Mouse (Mus musculus) hindbrain, embryonic 13.5 days (tissue): Measurements from ENCODE around the gene Wnt10b. TPM values are rescaled to one million over a fixed set of nuclear protein-coding genes. Genes with fewer than 3 reads are reported as not detected.

Experiments used
- ATAC-seq: fragments of 200-750 bp; cut with Nextera tagmentation; 2 replicates; pipeline ENCODE4 v1.8.0; 2017; ENCODE audit warnings: moderate TSS enrichment; ENCODE audit not compliant: low FRiP score
- H3K27ac ChIP-seq: fragments of 300-500 bp; sonication (generic); 2 replicates; pipeline ENCODE4 v1.5.1; 2015; ENCODE audit warnings: inconsistent platforms, mild to moderate bottlenecking, moderate library complexity
- H3K27me3 ChIP-seq: fragments of 300-500 bp; sonication (generic); 2 replicates; pipeline ENCODE4 v1.6.1; 2015; ENCODE audit warnings: mild to moderate bottlenecking, inconsistent platforms
- H3K36me3 ChIP-seq: fragments of 300-500 bp; sonication (generic); 2 replicates; pipeline ENCODE4 v1.6.1; 2015; ENCODE audit warnings: mild to moderate bottlenecking, inconsistent platforms
- H3K4me1 ChIP-seq: fragments of 300-500 bp; sonication (generic); replicated peaks from 2 replicates; pipeline ENCODE4 v1.6.1; 2015; ENCODE audit warnings: inconsistent platforms
- H3K4me2 ChIP-seq: fragments of 300-500 bp; sonication (generic); 2 replicates; pipeline ENCODE4 v1.6.1; 2015; ENCODE audit warnings: inconsistent platforms, mild to moderate bottlenecking, moderate library complexity
- H3K4me3 ChIP-seq: fragments of 300-500 bp; sonication (generic); 2 replicates; pipeline ENCODE4 v1.5.1; 2015; ENCODE audit warnings: mild to moderate bottlenecking, inconsistent platforms
- H3K9ac ChIP-seq: fragments of 300-500 bp; sonication (generic); 2 replicates; pipeline ENCODE4 v1.6.1; 2015; ENCODE audit warnings: mild to moderate bottlenecking, inconsistent platforms
- H3K9me3 ChIP-seq: fragments of 300-500 bp; sonication (generic); 2 replicates; pipeline ENCODE4 v1.6.1; 2016; ENCODE audit warnings: inconsistent platforms
- WGBS: fragments of 180-500 bp; shearing (Covaris S2); methylation state at CpG from one replicate; pipeline ENCODE4 v1.1.7; 2015; 5-methylcytosine and 5-hydroxymethylcytosine counted together
- polyA plus RNA-seq: library from polyadenylated mRNA; unstranded; fragments of >200 nt; fragmentation: Nextera tagmentation; extraction: Ambion mirVana; gene quantifications from 2 replicates; pipeline ENCODE4 v1.2.1, GENCODE M21; 2015

The Wnt10b gene
- polyA plus RNA-seq, 1 experiment from 2014 or later = 0.12 TPM

DNA sequence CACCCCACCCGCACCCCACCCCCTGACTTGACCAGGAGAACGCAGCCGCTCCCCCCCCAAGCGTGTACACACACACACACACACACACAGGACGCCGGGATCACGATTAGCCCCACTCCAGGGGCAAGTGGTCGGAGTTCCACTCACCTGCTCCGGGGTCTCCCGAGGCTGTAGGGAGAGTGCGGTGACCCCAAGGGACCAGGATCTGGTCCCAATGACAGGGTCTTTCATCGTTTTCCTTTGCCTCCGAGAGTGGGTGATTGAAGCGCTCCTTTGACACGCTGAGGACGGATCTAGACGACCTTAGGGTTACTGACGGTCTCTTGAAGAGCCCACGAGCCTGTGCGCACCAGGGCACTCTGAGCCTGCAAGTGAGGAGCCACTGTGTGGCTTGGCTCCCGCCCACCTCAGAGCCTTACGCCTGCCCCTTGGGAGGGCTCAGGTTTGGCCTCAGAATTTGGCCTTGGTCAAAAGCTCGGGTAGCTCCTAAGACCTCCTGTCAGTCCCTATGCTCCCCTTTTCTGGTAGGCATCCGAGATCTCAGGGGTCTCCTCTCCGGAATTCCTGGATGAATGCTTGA, 331 bp upstream of the Wnt10b start:
- Histone ChIP-seq H3K4me3 (peak overlapping the region; percentile 29), H3K27me3 (peaks cover 98% of the 10 kb centered on the region), H3K4me1 (peaks cover 31% of the 10 kb centered on the region), H3K27ac (no peak overlapping the region), H3K9ac (no peak overlapping the region), H3K4me2 (peak overlapping the region; percentile 43), H3K36me3 (no peaks in the 10 kb centered on the region), H3K9me3 (no peaks in the 10 kb centered on the region)
- WGBS = under 1% methylated on average over 25 of the region's 25 CpGs
- ATAC-seq = no peak

DNA sequence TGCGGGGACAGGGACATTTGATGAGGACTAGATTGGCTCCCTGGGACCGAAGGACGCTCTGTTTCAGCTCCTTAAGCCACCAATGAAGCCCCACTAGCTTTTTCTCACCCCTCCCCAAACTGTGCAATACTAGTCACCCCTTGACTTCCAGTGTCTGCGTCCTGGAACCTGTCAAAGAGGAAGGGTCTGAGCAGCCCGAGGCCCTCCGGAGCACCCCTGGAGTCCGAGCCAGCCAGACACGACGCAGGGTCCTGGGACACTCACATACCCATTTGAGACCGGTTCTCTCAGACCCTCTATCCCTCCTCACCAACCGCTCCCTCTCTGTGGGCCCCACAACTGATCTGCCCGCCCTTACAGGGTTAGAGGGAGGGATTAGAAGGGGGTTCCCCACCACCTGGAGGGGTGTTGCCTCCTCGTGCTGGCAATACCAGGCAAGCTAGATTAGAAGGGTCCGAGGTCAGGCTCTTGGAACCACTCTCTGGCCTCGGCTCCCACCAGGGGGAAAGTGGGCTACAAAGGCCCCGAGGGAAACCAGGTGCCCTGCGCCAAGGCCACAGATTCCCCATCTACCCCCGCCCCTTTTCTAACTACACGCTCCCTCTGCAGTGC, 839 bp downstream of the Wnt10b start:
- Histone ChIP-seq H3K27ac (no peak overlapping the region), H3K4me3 (peak overlapping the region; percentile 28; the same call in 1 of the 2 replicates), H3K9me3 (no peaks in the 10 kb centered on the region), H3K9ac (peak overlapping the region; percentile 35; the same call in 1 of the 2 replicates), H3K36me3 (no peaks in the 10 kb centered on the region), H3K4me2 (peak overlapping the region; percentile 47; the same call in 1 of the 2 replicates), H3K27me3 (peaks cover 100% of the 10 kb centered on the region), H3K4me1 (peaks cover 40% of the 10 kb centered on the region)
- no peak for ATAC-seq
- WGBS = 2% methylated on average over 19 of the region's 19 CpGs

DNA sequence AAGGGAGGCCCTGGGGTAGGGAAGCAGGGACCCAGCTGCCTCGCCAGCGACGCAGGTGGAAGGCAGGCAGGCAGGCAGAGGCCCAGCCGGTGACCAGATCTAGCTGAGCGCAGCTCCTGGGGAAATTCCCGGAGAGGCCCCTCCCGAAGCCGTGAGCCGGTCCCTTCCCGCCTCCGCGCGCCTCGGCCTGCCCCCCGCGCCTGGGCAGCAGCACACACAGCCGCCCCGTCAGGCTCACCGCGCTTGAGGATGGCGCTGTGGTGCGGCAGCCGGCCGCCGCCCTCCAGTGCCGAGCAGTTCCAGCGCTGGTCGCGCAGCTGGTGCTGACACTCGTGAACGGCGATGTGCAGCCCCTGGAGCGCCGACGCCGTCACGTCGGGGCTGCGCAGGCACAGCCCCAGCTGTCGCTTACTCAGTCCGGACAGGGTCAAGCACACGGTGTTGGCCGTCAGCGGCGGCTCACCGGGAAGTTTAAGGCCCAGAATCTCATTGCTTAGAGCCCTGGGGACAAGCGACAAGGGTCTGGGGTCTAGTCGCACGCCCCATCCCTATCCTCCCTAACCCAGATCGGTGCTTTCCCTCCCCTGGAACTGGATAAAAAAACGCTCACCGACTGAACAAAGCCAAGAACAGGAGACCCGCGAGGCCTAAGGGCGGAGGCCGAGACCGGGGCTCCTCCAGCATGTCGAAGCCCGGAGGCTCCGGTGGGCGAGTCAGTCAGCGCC, 1.5 kb downstream of the Wnt10b start:
- peaks cover 100% of the 10 kb centered on the region for H3K27me3 ChIP-seq
- no peaks in the 10 kb centered on the region for H3K9me3 ChIP-seq
- no peak overlapping the region for H3K27ac ChIP-seq
- peak; percentile 56 for ATAC-seq
- H3K9ac ChIP-seq = peak overlapping the region; percentile 31; the same call in 1 of the 2 replicates
- under 1% methylated on average over 60 of the region's 62 CpGs for WGBS
- no peaks in the 10 kb centered on the region for H3K36me3 ChIP-seq
- H3K4me3 ChIP-seq = peak overlapping the region; percentile 28
- peak overlapping the region; percentile 47 for H3K4me2 ChIP-seq
- peaks cover 42% of the 10 kb centered on the region for H3K4me1 ChIP-seq

DNA sequence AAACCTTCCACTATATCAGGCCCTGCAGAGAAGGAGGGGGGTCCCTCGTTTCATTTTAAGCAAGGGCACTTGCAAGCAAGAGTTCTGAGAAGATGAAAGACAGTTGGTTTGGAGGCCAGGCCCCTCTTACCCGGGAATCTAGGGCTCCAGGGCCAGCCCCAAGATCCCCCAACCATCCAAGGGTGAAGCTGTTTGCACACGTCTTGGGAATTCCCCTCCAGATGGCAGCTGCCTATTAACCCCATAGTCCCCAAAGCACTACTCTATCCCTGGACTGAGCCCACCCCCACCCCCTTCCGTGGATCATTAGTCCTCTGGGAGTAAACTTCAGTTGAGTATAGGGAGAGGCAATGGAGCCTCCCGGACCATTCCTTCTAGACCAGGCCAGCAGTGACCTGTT, 2.4 kb downstream of the Wnt10b start:
- no peaks in the 10 kb centered on the region for H3K9me3 ChIP-seq
- no peak for ATAC-seq
- H3K27ac ChIP-seq = no peak overlapping the region
- H3K4me1 ChIP-seq = peaks cover 42% of the 10 kb centered on the region
- H3K9ac ChIP-seq = no peak overlapping the region
- no peak overlapping the region for H3K4me3 ChIP-seq
- no peak overlapping the region for H3K4me2 ChIP-seq
- H3K27me3 ChIP-seq = peaks cover 100% of the 10 kb centered on the region
- 5% methylated on average over 5 of the region's 5 CpGs for WGBS
- no peaks in the 10 kb centered on the region for H3K36me3 ChIP-seq

DNA sequence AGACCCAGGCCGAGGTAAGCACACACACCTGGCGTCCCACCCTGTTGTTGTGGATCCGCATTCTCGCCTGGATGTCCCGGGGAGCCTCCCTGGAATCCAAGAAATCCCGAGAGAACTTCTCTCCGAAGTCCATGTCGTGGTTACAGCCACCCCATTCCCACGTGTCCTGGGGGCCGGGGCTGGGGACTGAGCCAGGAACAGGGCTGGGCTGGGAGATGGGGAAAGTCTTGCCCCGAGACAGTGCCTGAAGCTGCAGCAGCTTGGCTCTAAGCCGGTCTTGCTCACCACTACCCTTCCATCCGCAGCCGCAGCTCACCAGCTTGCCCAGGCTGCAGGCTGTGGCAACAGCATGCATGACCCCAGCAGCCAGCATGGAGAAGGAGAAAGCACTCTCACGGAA, 3.9 kb downstream of the Wnt10b start:
- Histone ChIP-seq H3K27ac (no peak overlapping the region), H3K4me3 (no peak overlapping the region), H3K4me2 (no peak overlapping the region), H3K9ac (no peak overlapping the region), H3K9me3 (no peaks in the 10 kb centered on the region), H3K36me3 (no peaks in the 10 kb centered on the region), H3K27me3 (peaks cover 100% of the 10 kb centered on the region), H3K4me1 (peaks cover 42% of the 10 kb centered on the region)
- no peak for ATAC-seq
- 5% methylated on average over 15 of the region's 15 CpGs for WGBS

DNA sequence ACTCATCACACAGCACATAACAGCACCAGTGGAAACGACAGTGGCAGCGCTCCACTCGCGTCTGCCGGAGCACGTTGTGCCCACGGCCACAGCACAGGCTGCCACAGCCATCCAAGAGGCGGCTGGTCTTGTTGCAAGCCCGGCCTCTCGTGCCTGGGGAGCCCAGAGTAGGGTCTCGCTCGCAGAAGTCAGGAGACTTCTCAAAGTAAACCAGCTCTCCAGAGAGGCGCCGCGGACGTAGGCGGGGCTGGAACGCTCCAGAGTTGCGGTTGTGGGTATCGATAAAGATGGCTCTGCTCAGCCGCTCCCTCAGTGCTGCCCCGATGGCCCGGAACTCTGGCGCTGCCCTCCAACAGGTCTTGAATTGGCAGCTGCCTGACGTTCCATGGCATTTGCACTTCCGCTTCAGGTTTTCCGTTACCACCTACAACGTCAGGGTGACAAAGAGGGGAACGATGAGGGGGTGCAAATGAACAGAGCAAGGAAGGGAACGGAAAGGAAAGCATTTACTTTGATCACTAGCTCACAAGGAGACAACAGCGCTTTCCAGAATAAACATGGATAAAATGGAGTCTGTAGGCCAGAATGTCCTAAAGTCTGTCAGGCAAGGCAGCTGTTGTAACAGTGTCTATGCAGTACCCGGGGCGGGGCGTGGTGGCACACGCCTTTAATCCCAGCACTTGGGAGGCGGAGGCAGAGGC, 5.3 kb downstream of the Wnt10b start:
- no peak overlapping the region for H3K27ac ChIP-seq

DNA sequence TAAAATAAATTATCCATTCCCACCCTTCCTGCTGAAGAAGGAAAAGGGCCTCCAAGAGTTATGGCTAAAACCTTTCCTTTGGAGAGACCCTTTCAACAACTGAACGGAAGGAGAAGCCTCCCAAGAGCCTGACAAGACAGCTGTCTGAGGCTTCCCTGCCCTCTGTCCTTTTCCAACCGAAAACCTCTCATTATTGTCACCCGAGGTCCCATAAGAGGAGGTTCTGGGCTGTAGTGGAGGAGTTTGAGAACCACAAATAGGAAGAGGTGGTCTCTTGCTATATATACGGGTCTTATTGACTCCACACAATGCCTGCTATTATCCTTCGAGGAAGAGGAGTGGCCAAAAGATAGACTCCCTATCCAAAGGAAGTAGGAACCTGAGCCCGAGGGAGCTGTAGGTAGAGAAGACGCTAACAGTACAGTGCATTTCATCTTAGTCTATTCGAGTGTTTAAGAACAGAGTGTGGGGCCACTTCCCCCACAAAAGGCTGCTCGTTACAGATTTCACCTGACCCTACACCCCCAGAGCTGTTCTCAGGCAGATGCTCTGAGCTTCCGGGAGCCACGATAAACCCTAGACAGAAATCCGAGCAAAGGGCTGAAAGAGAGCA, 6.0 kb downstream of the Wnt10b start:
- no peak for ATAC-seq
- Histone ChIP-seq H3K9me3 (no peaks in the 10 kb centered on the region), H3K4me1 (peaks cover 25% of the 10 kb centered on the region), H3K27ac (no peak overlapping the region), H3K36me3 (no peaks in the 10 kb centered on the region), H3K27me3 (peaks cover 96% of the 10 kb centered on the region), H3K4me2 (peak overlapping the region; percentile 44; the same call in 1 of the 2 replicates), H3K4me3 (peak overlapping the region; percentile 26), H3K9ac (no peak overlapping the region)
- WGBS = 6% methylated on average over 12 of the region's 12 CpGs

More for the DNA sequence above, 5.3 kb downstream of the Wnt10b start:
- Histone ChIP-seq H3K4me1 (peaks cover 33% of the 10 kb centered on the region), H3K4me2 (peak overlapping the region; percentile 44), H3K27me3 (peaks cover 100% of the 10 kb centered on the region), H3K36me3 (no peaks in the 10 kb centered on the region), H3K4me3 (peak overlapping the region; percentile 26), H3K9me3 (no peaks in the 10 kb centered on the region), H3K9ac (peak overlapping the region; percentile 19; the same call in 1 of the 2 replicates)
- 2% methylated on average over 36 of the region's 36 CpGs for WGBS
- no peak for ATAC-seq

DNA sequence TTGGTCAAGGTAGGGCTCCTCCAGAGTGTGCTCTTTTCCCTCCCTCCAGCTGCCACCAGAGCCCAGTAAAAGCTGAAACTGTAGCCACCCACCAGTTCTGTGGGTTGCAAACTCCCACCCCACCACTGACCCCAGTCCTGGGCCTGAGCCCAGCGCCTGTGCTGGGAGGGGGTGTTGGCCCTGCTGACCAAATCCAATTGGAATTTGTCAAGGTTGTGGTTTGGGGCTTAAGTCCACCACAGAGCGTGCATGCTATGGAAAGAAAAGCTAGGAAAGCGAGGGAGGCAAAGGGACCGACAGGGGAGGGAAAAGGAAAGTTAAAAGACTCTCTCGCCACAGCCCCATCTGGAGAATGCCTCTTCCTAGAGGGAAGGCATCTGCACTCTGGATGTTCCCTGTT, 9.7 kb downstream of the Wnt10b start:
- no peaks in the 10 kb centered on the region for H3K9me3 ChIP-seq
- H3K27ac ChIP-seq = no peak overlapping the region
- peaks cover 20% of the 10 kb centered on the region for H3K4me1 ChIP-seq
- peaks cover 85% of the 10 kb centered on the region for H3K27me3 ChIP-seq
- H3K4me3 ChIP-seq = no peak overlapping the region
- no peak overlapping the region for H3K9ac ChIP-seq
- 14% methylated on average over 5 of the region's 5 CpGs for WGBS
- ATAC-seq = no peak
- H3K36me3 ChIP-seq = no peaks in the 10 kb centered on the region
- H3K4me2 ChIP-seq = no peak overlapping the region

DNA sequence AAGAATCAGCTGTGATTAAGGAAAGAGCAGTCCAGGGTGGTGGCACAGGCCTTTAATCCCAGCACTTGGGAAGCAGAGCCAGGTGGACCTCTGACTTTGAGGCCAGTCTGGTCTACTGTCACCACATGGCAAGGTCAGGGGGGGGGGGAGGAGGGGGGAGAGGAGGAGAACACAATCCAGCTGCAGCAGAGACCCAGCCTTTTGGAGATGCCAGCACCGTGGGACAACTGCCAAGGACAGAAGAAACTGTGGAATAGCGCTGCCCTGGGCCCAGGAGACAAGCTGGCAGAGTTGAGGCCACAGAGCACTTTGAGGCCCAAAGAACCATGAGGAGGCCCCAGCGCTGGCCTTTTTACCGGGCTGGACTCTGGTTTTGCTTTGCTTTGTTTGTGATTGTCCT, 12.0 kb downstream of the Wnt10b start:
- no peak overlapping the region for H3K27ac ChIP-seq
- no peak overlapping the region for H3K4me2 ChIP-seq
- 70% methylated on average over 4 of the region's 4 CpGs for WGBS
- no peak overlapping the region for H3K9ac ChIP-seq
- no peak overlapping the region for H3K4me3 ChIP-seq
- peaks cover 62% of the 10 kb centered on the region for H3K27me3 ChIP-seq
- no peaks in the 10 kb centered on the region for H3K9me3 ChIP-seq
- H3K36me3 ChIP-seq = peaks cover 3% of the 10 kb centered on the region; the same call in 1 of the 2 replicates
- no peak for ATAC-seq
- H3K4me1 ChIP-seq = peaks cover 21% of the 10 kb centered on the region

DNA sequence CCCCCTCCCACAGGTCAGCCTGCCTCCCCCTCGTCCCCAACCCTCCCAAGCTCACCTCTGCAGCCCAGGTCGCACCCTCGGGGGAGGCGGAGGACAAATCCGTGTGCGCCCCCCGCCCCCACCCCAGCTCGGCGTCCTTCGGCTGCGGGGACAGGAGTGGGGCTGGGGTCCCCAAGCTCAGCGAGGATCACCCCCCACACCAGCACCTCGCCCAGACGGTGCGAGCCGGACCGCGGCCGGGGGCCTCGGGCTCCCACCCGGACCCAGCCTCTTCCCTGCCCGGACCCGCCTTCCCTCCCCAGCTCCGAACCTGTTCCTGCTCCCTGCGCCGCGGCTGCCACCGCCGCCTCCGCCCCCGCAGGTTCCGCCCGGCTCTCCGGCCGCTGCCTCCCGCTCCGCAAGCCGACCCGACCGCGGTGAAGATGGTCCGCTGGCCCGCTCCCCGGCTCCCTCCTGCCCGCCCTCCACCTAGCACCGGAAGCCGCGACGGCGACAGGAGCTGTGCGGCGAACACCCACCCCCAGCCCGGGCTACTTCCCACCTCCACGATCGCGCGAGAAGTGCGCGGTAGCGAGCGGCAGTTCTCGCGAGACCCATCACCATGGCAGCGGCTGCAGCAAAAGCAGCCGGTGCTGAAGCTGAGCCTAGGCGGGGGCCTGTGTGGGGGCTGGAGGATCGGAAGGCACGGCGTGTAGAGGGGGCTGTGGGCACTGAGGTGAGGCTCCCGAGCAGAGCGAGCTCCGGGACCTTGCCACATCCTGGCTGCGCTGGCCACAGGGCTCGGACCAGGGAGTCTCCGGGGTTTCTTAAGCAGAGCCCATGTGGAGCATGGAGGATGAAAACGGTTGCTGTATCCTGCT, 15.1 kb downstream of the Wnt10b start, which contains the start of gene Arf3:
Arf3 (minus strand) TSS at position 545 of the 860 bp plus-strand sequence.
- peak; percentile 96 for ATAC-seq

DNA sequence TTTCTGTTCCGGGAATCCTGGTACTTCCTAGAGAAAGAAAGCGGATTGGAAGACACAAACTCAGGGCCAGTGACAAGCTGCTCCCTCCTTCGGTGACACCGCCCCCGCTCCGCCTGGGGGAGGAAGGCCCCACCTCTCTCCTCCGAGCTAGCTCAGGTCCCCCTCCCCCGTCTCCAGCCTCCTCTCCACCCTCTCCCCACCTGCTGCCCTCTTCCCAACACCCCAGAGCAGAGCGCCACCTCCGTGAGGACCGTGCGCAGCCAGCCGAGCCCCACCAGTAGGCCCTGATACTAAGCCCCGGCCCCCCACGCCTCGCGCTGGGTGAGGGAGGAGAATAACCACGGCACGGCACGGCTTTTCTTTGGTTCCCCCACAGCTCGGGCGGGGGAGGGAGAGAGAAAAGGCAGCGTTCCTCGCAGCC, 15.7 kb downstream of the Wnt10b start:
- H3K36me3 ChIP-seq = peaks cover 31% of the 10 kb centered on the region
- no peaks in the 10 kb centered on the region for H3K9me3 ChIP-seq
- WGBS = 1% methylated on average over 14 of the region's 24 CpGs
- H3K27me3 ChIP-seq = peaks cover 28% of the 10 kb centered on the region
- H3K4me1 ChIP-seq = peaks cover 27% of the 10 kb centered on the region
- peak; percentile 65 for ATAC-seq
- peak overlapping the region; percentile 77 for H3K4me2 ChIP-seq
- H3K27ac ChIP-seq = peak overlapping the region; percentile 96
- peak overlapping the region; percentile 98 for H3K9ac ChIP-seq
- H3K4me3 ChIP-seq = peak overlapping the region; percentile 97

More for the DNA sequence above, 15.1 kb downstream of the Wnt10b start, which contains the start of gene Arf3:
- Histone ChIP-seq H3K4me2 (peak within 1 kb of the TSS; percentile 77), H3K9me3 (no peaks in the 10 kb centered on the region), H3K4me3 (peak within 1 kb of the TSS; percentile 97), H3K27me3 (peaks cover 32% of the 10 kb centered on the region), H3K36me3 (peaks cover 30% of the 10 kb centered on the region), H3K27ac (peak within 1 kb of the TSS; percentile 96), H3K9ac (peak within 1 kb of the TSS; percentile 98), H3K4me1 (peaks cover 27% of the 10 kb centered on the region)
- 1% methylated on average over 73 of the region's 76 CpGs for WGBS
